Mouse (Mus musculus) cortical plate, adult 2 months (tissue): ENCODE measurements around the gene Dok1. TPM values are rescaled to one million over a fixed set of nuclear protein-coding genes. Genes with fewer than 3 reads are reported as not detected.
A peak's percentile ranks its signal among the peaks of the same experiment; 100 is the strongest.

Experiments
- H3K27ac ChIP-seq: fragments of 200-500 bp; 2 replicates; pipeline ENCODE4 v1.5.1; 2012; ENCODE audit warnings: low read length, control low read depth, inconsistent platforms; ENCODE audit not compliant: insufficient read depth
- H3K4me1 ChIP-seq: fragments of 200-500 bp; 2 replicates; pipeline ENCODE4 v1.6.1; 2011; ENCODE audit warnings: low read length; ENCODE audit not compliant: control insufficient read depth, insufficient read depth
- H3K4me3 ChIP-seq: fragments of 200-500 bp; 2 replicates; pipeline ENCODE4 v1.5.1; 2011; ENCODE audit warnings: mild to moderate bottlenecking, low read length, control low read depth; ENCODE audit not compliant: insufficient read depth
- CTCF ChIP-seq: fragments of 200-500 bp; IDR thresholded peaks from 2 replicates; pipeline ENCODE4 v1.5.1; 2011; ENCODE audit warnings: mild to moderate bottlenecking, control low read depth, low read length; ENCODE audit not compliant: insufficient read depth; ENCODE audit errors: extremely low read depth
- POLR2A ChIP-seq: fragments of 200-500 bp; IDR thresholded peaks from 2 replicates; pipeline ENCODE4 v1.6.1; 2011; ENCODE audit warnings: mild to moderate bottlenecking, low read length, control low read depth; ENCODE audit not compliant: insufficient read depth; ENCODE audit errors: extremely low read depth
- polyA plus RNA-seq: library from polyadenylated mRNA; depleted of rRNA; stranded (reverse); fragments of >200 nt; gene quantifications from 2 replicates; pipeline ENCODE4 v1.2.3, GENCODE M21; 2012; rRNA removed

Dok1 gene
- polyA plus RNA-seq, 1 experiment, result 1.2 TPM

GRCm38 (mm10) chr6:82996740-82997315, 36.4 kb downstream of the Dok1 start:
- peak; percentile 53; the same call in 1 of the 2 replicates for TF ChIP-seq POLR2A
- peak; percentile 98 for TF ChIP-seq CTCF
- Histone ChIP-seq H3K4me1 (peaks cover 3% of the 10 kb centered on the region; the same call in 1 of the 2 replicates), H3K27ac (peak overlapping the region; percentile 18; the same call in 1 of the 2 replicates), H3K4me3 (no peak overlapping the region; the same call in 1 of the 2 replicates)

- Histone ChIP-seq H3K27ac (no peak overlapping the region), H3K4me3 (no peak overlapping the region)
- TF ChIP-seq POLR2A (no peak), CTCF (no peak)
Observed at GRCm38 (mm10) chr6:82994372-82994771, 38.9 kb downstream of the Dok1 start.

DNA sequence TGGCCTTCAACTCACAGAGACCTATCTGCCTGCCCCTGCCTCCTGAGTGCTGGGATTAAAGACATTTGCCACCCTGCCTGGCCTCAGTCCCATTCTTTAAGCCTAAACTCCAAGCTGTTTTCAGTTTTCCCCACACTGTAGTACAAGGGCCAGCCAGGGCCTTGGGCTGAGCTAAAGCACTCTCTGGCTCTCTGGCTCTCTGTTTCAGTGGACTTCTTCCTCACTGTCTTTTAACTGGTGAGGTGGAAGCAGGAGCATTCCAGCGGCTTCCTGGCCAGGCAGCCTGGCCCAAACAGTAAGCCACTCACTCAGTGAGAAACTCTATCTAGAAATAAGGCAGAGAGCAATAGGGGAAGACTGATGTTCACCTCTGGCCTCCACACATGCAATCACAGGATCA, 39.6 kb downstream of the Dok1 start:
- Histone ChIP-seq H3K27ac (no peak overlapping the region), H3K4me1 (peaks cover 3% of the 10 kb centered on the region; the same call in 1 of the 2 replicates), H3K4me3 (no peak overlapping the region)
- TF ChIP-seq CTCF (no peak), POLR2A (no peak)

More at GRCm38 (mm10) chr6:82994372-82994771, 38.9 kb downstream of the Dok1 start:
- peaks cover 3% of the 10 kb centered on the region; the same call in 1 of the 2 replicates for H3K4me1 ChIP-seq

GRCm38 (mm10) chr6:82987411-82987971, 45.8 kb downstream of the Dok1 start:
- Histone ChIP-seq H3K27ac (no peak overlapping the region), H3K4me1 (no peaks in the 10 kb centered on the region), H3K4me3 (no peak overlapping the region)
- no peak for TF ChIP-seq POLR2A
- no peak for TF ChIP-seq CTCF

Other genes with a start within 250 kb of the Dok1 start
- gene Sema4f, start 93.7 kb downstream of the Dok1 start, polyA plus RNA-seq, result 33.5 and 33.7 TPM in 2 replicates
- gene M1ap, start 86.6 kb downstream of the Dok1 start, polyA plus RNA-seq, result 0.06 and 0.17 TPM in 2 replicates
- 4.9 and 6.6 TPM in 2 replicates for gene Loxl3, start 702 bp upstream of the Dok1 start, polyA plus RNA-seq
- 224 and 239 TPM in 2 replicates for gene Aup1, start 21.1 kb upstream of the Dok1 start, polyA plus RNA-seq
- gene Htra2, start 21.8 kb upstream of the Dok1 start, polyA plus RNA-seq, result 58.8 and 66.9 TPM in 2 replicates
- 0.52 and 0.68 TPM in 2 replicates for gene Dqx1, start 24.4 kb upstream of the Dok1 start, polyA plus RNA-seq
- gene Tlx2, start 36.8 kb upstream of the Dok1 start, polyA plus RNA-seq, result not detected in 2 replicates
- 40.2 and 41.9 TPM in 2 replicates for gene Pcgf1, start 44.4 kb upstream of the Dok1 start, polyA plus RNA-seq
- 0.40 and 0.42 TPM in 2 replicates for gene Lbx2, start 52.9 kb upstream of the Dok1 start, polyA plus RNA-seq
- gene Ccdc142, start 68.1 kb upstream of the Dok1 start, polyA plus RNA-seq, result 8.1 and 9.7 TPM in 2 replicates
- 7.8 and 9.7 TPM in 2 replicates for gene Gm42688, start 68.1 kb upstream of the Dok1 start, polyA plus RNA-seq
- 95.3 and 98.0 TPM in 2 replicates for gene Mrpl53, start 75.6 kb upstream of the Dok1 start, polyA plus RNA-seq
- 31.4 and 32.6 TPM in 2 replicates for gene Mogs, start 82.0 kb upstream of the Dok1 start, polyA plus RNA-seq
- gene Wbp1, start 88.1 kb upstream of the Dok1 start, polyA plus RNA-seq, result 74.4 and 78.5 TPM in 2 replicates
- 23.2 and 25.5 TPM in 2 replicates for gene Ino80b, start 92.0 kb upstream of the Dok1 start, polyA plus RNA-seq
- gene Rtkn, start 102.0 kb upstream of the Dok1 start, polyA plus RNA-seq, result 163 and 169 TPM in 2 replicates
- gene Wdr54, start 122.9 kb upstream of the Dok1 start, polyA plus RNA-seq, result 29.0 and 34.1 TPM in 2 replicates
- gene 1700003E16Rik, start 122.9 kb upstream of the Dok1 start, polyA plus RNA-seq, result 29.7 and 31.4 TPM in 2 replicates
- gene Dctn1, start 132.4 kb upstream of the Dok1 start, polyA plus RNA-seq, result 332 and 350 TPM in 2 replicates
- 0.06 and 0.35 TPM in 2 replicates for gene Slc4a5, start 186.4 kb upstream of the Dok1 start, polyA plus RNA-seq